Mouse (Mus musculus): ENCODE measurements around the gene Npr1. TPM values are rescaled to one million over a fixed set of nuclear protein-coding genes. Genes with fewer than 3 reads are reported as not detected.
A peak's percentile ranks its signal among the peaks of the same experiment; 100 is the strongest.

Npr1 gene
- polyA plus RNA-seq, 1 experiment = 13.6 TPM

- H3K4me3 ChIP-seq (ENCODE audit: low read depth, low read length) = no peak overlapping the region; the same call in 1 of the 2 replicates
- H3K27ac ChIP-seq (ENCODE audit: insufficient read depth, low read length) = peak overlapping the region; percentile 86
- H3K36me3 ChIP-seq (ENCODE audit: control insufficient read depth, insufficient read depth, low read length, poor library complexity, severe bottlenecking) = peaks cover 2% of the 10 kb centered on the region; the same call in 1 of the 2 replicates
- peak overlapping the region; percentile 46 for H3K9ac ChIP-seq (ENCODE audit: low read depth, poor library complexity, severe bottlenecking)
- H3K4me1 ChIP-seq (ENCODE audit: control insufficient read depth, insufficient read depth, low read length) = peaks cover 1% of the 10 kb centered on the region
- H3K27me3 ChIP-seq (ENCODE audit: control insufficient read depth, insufficient read depth, low read length, poor library complexity, severe bottlenecking) = no peaks in the 10 kb centered on the region
- TF ChIP-seq EP300 (IDR thresholded peaks at IDR 0.05; ENCODE audit: insufficient read depth, low read depth, low read length) (no peak), CTCF (IDR thresholded peaks at IDR 0.05; ENCODE audit: low read depth, low read length) (no peak), POLR2A (IDR thresholded peaks at IDR 0.05; ENCODE audit: insufficient read depth, low read length) (no peak)
- no peaks in the 10 kb centered on the region for H3K9me3 ChIP-seq (replicated peaks; ENCODE audit: control insufficient read depth, insufficient read depth, low read length, poor library complexity, severe bottlenecking)
Measured at GRCm38 (mm10) chr3:90434073-90434730, 31.5 kb downstream of the Npr1 start.

- H3K27ac ChIP-seq (ENCODE audit: insufficient read depth, low read length) = peak within 1 kb of the TSS; percentile 90
- TF ChIP-seq EP300 (IDR thresholded peaks at IDR 0.05; ENCODE audit: insufficient read depth, low read depth, low read length) (0 out of 2 replicates have a peak, but pooled peaks have one; percentile 47), CTCF (IDR thresholded peaks at IDR 0.05; ENCODE audit: low read depth, low read length) (no peak)
- H3K4me1 ChIP-seq (ENCODE audit: control insufficient read depth, insufficient read depth, low read length) = peaks cover 1% of the 10 kb centered on the region
- peak within 1 kb of the TSS; percentile 88 for H3K4me3 ChIP-seq (ENCODE audit: low read depth, low read length)
- peaks cover 2% of the 10 kb centered on the region; the same call in 1 of the 2 replicates for H3K36me3 ChIP-seq (ENCODE audit: control insufficient read depth, insufficient read depth, low read length, poor library complexity, severe bottlenecking)
- H3K9ac ChIP-seq (ENCODE audit: low read depth, poor library complexity, severe bottlenecking) = peak within 1 kb of the TSS; percentile 94
- H3K9me3 ChIP-seq (replicated peaks; ENCODE audit: control insufficient read depth, insufficient read depth, low read length, poor library complexity, severe bottlenecking) = no peaks in the 10 kb centered on the region
- H3K27me3 ChIP-seq (ENCODE audit: control insufficient read depth, insufficient read depth, low read length, poor library complexity, severe bottlenecking) = no peaks in the 10 kb centered on the region
Measured at GRCm38 (mm10) chr3:90433381-90434020, 32.2 kb downstream of the Npr1 start, which contains the start of gene Ints3. Gene Ints3, minus strand, starts transcription at chr3:90433622.

- Histone ChIP-seq H3K9ac (ENCODE audit: low read depth, poor library complexity, severe bottlenecking) (peak overlapping the region; percentile 94), H3K4me1 (ENCODE audit: control insufficient read depth, insufficient read depth, low read length) (peaks cover 1% of the 10 kb centered on the region), H3K4me3 (ENCODE audit: low read depth, low read length) (peak overlapping the region; percentile 88), H3K9me3 (replicated peaks; ENCODE audit: control insufficient read depth, insufficient read depth, low read length, poor library complexity, severe bottlenecking) (no peaks in the 10 kb centered on the region), H3K36me3 (ENCODE audit: control insufficient read depth, insufficient read depth, low read length, poor library complexity, severe bottlenecking) (peaks cover 2% of the 10 kb centered on the region; the same call in 1 of the 2 replicates), H3K27me3 (ENCODE audit: control insufficient read depth, insufficient read depth, low read length, poor library complexity, severe bottlenecking) (no peaks in the 10 kb centered on the region), H3K27ac (ENCODE audit: insufficient read depth, low read length) (peak overlapping the region; percentile 90)
- no peak for TF ChIP-seq EP300 (IDR thresholded peaks at IDR 0.05; ENCODE audit: insufficient read depth, low read depth, low read length)
- TF ChIP-seq POLR2A (IDR thresholded peaks at IDR 0.05; ENCODE audit: insufficient read depth, low read length) = no peak
Measured at GRCm38 (mm10) chr3:90432811-90433219, 32.9 kb downstream of the Npr1 start.

GRCm38 (mm10) chr3:90432348-90432747 lies 33.3 kb downstream of the Npr1 start:
- no peaks in the 10 kb centered on the region for H3K9me3 ChIP-seq (replicated peaks; ENCODE audit: control insufficient read depth, insufficient read depth, low read length, poor library complexity, severe bottlenecking)
- H3K9ac ChIP-seq (ENCODE audit: low read depth, poor library complexity, severe bottlenecking) = peak overlapping the region; percentile 94
- peaks cover 2% of the 10 kb centered on the region; the same call in 1 of the 2 replicates for H3K36me3 ChIP-seq (ENCODE audit: control insufficient read depth, insufficient read depth, low read length, poor library complexity, severe bottlenecking)
- TF ChIP-seq CTCF (IDR thresholded peaks at IDR 0.05; ENCODE audit: low read depth, low read length) (no peak), EP300 (IDR thresholded peaks at IDR 0.05; ENCODE audit: insufficient read depth, low read depth, low read length) (no peak), POLR2A (IDR thresholded peaks at IDR 0.05; ENCODE audit: insufficient read depth, low read length) (no peak)
- peaks cover 1% of the 10 kb centered on the region for H3K4me1 ChIP-seq (ENCODE audit: control insufficient read depth, insufficient read depth, low read length)
- no peaks in the 10 kb centered on the region for H3K27me3 ChIP-seq (ENCODE audit: control insufficient read depth, insufficient read depth, low read length, poor library complexity, severe bottlenecking)
- peak overlapping the region; percentile 88 for H3K4me3 ChIP-seq (ENCODE audit: low read depth, low read length)
- no peak overlapping the region for H3K27ac ChIP-seq (ENCODE audit: insufficient read depth, low read length)

GRCm38 (mm10) chr3:90429576-90429975 lies 36.1 kb downstream of the Npr1 start:
- Histone ChIP-seq H3K4me3 (ENCODE audit: low read depth, low read length) (no peak overlapping the region), H3K27me3 (ENCODE audit: control insufficient read depth, insufficient read depth, low read length, poor library complexity, severe bottlenecking) (no peaks in the 10 kb centered on the region), H3K9me3 (replicated peaks; ENCODE audit: control insufficient read depth, insufficient read depth, low read length, poor library complexity, severe bottlenecking) (no peaks in the 10 kb centered on the region), H3K4me1 (ENCODE audit: control insufficient read depth, insufficient read depth, low read length) (peaks cover 1% of the 10 kb centered on the region), H3K27ac (ENCODE audit: insufficient read depth, low read length) (peak overlapping the region; percentile 51), H3K36me3 (ENCODE audit: control insufficient read depth, insufficient read depth, low read length, poor library complexity, severe bottlenecking) (peaks cover 2% of the 10 kb centered on the region; the same call in 1 of the 2 replicates), H3K9ac (ENCODE audit: low read depth, poor library complexity, severe bottlenecking) (no peak overlapping the region)
- no peak for TF ChIP-seq POLR2A (IDR thresholded peaks at IDR 0.05; ENCODE audit: insufficient read depth, low read length)
- TF ChIP-seq CTCF (IDR thresholded peaks at IDR 0.05; ENCODE audit: low read depth, low read length) = no peak
- no peak for TF ChIP-seq EP300 (IDR thresholded peaks at IDR 0.05; ENCODE audit: insufficient read depth, low read depth, low read length)

- peaks cover 9% of the 10 kb centered on the region for H3K36me3 ChIP-seq (ENCODE audit: control insufficient read depth, insufficient read depth, low read length, poor library complexity, severe bottlenecking)
- no peak overlapping the region for H3K4me3 ChIP-seq (ENCODE audit: low read depth, low read length)
- peaks cover 1% of the 10 kb centered on the region for H3K4me1 ChIP-seq (ENCODE audit: control insufficient read depth, insufficient read depth, low read length)
- H3K27ac ChIP-seq (ENCODE audit: insufficient read depth, low read length) = no peak overlapping the region
- no peaks in the 10 kb centered on the region for H3K9me3 ChIP-seq (replicated peaks; ENCODE audit: control insufficient read depth, insufficient read depth, low read length, poor library complexity, severe bottlenecking)
- TF ChIP-seq POLR2A (IDR thresholded peaks at IDR 0.05; ENCODE audit: insufficient read depth, low read length) (no peak), CTCF (IDR thresholded peaks at IDR 0.05; ENCODE audit: low read depth, low read length) (no peak), EP300 (IDR thresholded peaks at IDR 0.05; ENCODE audit: insufficient read depth, low read depth, low read length) (no peak)
- H3K27me3 ChIP-seq (ENCODE audit: control insufficient read depth, insufficient read depth, low read length, poor library complexity, severe bottlenecking) = no peaks in the 10 kb centered on the region
- no peak overlapping the region for H3K9ac ChIP-seq (ENCODE audit: low read depth, poor library complexity, severe bottlenecking)
Measured at GRCm38 (mm10) chr3:90428186-90428585, 37.5 kb downstream of the Npr1 start.

All from ES-Bruce4 (cell line).